Mouse (Mus musculus) activated CD4-positive, CD25-positive, alpha-beta regulatory T cell, adult 4 months (primary cell): ENCODE results near the gene Rbp7. TPM values are rescaled to one million over a fixed set of nuclear protein-coding genes. Genes with fewer than 3 reads are reported as not detected.
"Not testable (repeated sequence)": the region's sequence is repeated elsewhere in the genome, so short reads cannot be mapped to it uniquely, and the experiment has no call there.

Experiments
- ATAC-seq: one replicate; pipeline ENCODE4 v1.8.0; 2017
- polyA plus RNA-seq, 2 experiments: library from polyadenylated mRNA; unstranded; fragments of 100-300 nt; shearing (Covaris generic); gene quantifications; one replicate each; pipeline ENCODE4 v1.2.1; 2017

Rbp7 gene
- not detected for polyA plus RNA-seq

DNA sequence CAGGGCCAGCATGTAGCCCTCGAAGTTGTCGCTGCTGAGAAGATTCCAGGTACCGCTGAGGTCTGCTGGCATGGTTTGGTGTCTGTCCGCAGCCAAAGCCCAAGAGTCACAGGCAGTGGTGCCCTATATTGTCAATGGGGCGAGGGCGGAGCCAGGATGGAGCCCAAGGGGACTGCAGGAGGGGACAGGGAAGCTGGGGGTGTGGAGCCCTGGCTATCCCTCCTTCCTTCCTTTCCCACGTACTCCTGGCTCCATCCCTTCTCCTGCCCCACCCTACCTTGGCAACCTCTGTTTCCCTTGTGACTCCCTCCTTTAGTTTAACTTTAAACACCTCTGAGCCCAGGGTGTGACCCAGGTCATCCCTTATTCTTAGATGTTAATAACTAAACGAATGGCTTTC, at the start of gene Rbp7:
Gene Rbp7, minus strand, starts transcription at position 100 of the 400 bp plus-strand sequence.
- no peak for ATAC-seq

- ATAC-seq = no peak
These were observed 49.6 kb upstream of the Rbp7 start for GRCm38 (mm10) chr4:149504363-149504762.

DNA sequence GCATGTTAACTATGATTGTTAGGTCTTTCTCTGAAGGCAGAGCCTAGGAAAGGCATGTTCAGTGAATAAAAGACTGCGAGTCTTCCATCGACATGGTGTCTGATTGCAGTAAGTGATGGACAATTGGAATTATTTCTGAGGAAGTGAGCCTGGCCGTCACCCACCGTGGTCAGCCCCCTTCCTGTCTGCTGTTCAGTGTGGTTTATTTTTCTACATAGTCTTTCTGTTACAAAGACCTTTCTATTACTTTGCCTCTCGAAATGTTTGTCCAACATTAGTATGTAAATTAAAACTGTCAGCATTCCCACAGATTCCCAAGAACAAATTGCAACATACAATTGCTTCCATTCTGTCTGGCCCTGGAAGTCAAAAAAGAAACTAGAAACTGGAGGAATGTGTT, 45.0 kb upstream of the Rbp7 start:
- ATAC-seq = no peak

DNA sequence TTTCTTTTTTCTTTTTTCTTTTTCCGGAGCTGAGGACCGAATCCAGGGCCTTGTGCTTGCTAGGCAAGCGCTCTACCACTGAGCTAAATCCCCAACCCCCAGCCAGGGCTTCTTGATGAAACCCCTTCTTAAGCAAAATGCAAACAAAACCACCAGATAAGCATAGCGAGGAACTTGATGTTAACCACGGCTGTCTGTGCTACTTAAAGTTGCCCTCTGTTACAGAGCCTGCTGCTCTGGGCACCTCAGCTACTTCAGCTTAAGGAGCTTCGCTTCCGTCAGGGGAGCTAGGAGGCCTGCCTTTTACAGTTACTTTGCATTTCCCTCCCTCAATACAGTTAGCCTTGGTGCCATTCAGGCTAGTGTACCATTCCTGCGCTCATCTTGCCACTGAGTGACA, 44.1 kb upstream of the Rbp7 start:
- ATAC-seq = no peak

DNA sequence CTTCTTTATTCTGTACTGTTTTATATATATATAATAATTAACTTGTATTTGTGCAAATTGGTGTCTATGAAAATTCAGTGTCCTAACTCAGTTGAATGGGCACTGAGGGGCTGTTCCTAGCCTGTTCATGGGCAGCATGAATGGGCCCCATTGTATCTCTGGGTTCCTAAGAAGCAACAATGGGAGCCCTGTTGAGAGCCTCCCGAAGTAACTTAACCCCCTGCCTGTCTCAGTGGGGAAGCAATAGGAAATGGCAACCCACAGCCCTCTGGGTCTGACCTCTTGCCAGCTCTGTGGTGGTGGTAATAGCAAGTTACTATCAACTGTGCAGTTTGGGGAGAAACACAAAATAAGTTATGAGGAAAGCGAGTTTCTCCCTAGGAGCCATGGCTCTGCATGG, 41.8 kb upstream of the Rbp7 start:
- ATAC-seq = no peak

DNA sequence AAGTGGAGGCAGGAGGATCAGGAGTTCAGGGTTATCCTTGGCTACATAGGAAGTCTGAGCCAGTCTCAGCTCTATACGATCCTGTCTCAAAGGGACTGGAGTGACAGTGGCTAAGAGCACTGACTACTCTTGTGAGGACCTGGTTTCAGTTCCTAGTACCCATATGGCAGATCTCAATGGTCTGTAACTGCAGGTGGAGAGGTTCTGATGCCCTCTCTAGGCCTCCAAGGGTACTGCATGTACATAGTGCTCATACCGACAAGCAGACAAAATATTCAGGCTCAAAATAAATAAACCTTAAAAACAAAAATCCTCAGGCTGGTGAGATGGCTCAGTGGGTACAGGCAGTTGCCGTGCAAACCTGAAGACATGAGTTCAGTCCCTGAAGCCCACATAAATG, 36.4 kb upstream of the Rbp7 start:
- ATAC-seq = no peak

- no peak for ATAC-seq
These were observed 34.9 kb upstream of the Rbp7 start for GRCm38 (mm10) chr4:149489415-149490240.

- ATAC-seq = no peak
These were observed 33.0 kb upstream of the Rbp7 start for GRCm38 (mm10) chr4:149487729-149488128.

- peak; percentile 74 for ATAC-seq
These were observed 31.0 kb upstream of the Rbp7 start for GRCm38 (mm10) chr4:149485825-149486206.

- ATAC-seq = peak; percentile 94
These were observed 30.5 kb upstream of the Rbp7 start, which contains the start of the genes Nmnat1 and Lzic for GRCm38 (mm10) chr4:149485053-149485824. TSS of gene Nmnat1 (minus strand) at chr4:149485202. TSS of gene Lzic (plus strand) at chr4:149485229.

- no peak for ATAC-seq
These were observed 29.8 kb upstream of the Rbp7 start for GRCm38 (mm10) chr4:149484566-149484965.

- no peak for ATAC-seq
These were observed 22.3 kb upstream of the Rbp7 start, which contains the start of gene Tmem274 for GRCm38 (mm10) chr4:149477078-149477477. TSS of gene Tmem274 (plus strand) at chr4:149477378.

DNA sequence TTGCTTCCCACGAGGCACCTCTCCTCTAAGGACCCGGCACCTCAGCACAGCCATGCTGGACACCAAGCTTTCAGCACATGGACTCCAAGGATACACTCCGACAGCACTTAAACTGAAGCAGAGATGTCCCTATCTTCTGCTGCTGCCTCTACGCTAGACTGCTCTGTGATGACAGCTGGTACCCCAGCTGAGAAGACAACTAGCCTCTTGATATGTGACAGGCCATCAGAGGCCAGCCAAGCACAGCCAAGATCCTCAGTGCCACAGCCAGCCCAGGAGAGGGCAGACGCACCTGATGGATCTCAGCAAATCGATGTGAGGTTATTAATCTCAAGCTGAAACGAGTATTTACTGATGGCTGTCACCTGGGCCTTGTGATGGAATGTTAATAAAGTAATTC, 20.3 kb upstream of the Rbp7 start:
- no peak for ATAC-seq

GRCm38 (mm10) chr4:149469557-149469956, 14.8 kb upstream of the Rbp7 start:
- ATAC-seq = peak; percentile 95

GRCm38 (mm10) chr4:149463435-149463950, 8.7 kb upstream of the Rbp7 start:
- ATAC-seq = no peak

DNA sequence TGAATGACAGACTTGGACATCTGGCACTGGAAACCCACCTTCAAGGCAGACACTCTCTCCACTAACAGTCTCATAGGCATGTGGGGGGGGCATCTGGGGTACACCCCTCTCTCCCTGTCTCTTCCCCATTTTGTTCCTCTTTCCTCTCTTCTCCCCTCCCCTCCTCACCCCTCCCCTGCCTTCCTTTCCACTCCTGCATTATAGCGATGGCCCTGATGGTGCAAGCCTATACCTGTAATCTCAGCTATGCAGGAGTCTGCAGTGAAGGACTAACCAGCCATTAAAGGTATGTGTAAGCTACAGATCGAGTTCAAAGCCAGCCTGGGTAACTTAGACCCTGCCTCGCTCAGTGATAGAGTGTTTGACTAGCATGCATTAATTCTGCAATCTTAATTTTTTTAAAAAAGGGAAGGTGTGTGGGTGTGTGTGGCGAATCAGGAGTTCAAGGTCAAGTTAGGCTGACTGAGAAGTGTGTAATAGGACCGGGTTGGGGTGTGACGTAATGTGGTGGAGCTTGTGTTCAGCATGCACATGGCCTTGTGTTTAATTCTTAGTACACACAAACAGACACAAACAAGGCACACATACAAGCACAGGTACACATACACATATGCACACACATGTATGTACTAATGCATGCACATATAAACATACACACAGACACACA, 7.7 kb upstream of the Rbp7 start:
- ATAC-seq = no peak

DNA sequence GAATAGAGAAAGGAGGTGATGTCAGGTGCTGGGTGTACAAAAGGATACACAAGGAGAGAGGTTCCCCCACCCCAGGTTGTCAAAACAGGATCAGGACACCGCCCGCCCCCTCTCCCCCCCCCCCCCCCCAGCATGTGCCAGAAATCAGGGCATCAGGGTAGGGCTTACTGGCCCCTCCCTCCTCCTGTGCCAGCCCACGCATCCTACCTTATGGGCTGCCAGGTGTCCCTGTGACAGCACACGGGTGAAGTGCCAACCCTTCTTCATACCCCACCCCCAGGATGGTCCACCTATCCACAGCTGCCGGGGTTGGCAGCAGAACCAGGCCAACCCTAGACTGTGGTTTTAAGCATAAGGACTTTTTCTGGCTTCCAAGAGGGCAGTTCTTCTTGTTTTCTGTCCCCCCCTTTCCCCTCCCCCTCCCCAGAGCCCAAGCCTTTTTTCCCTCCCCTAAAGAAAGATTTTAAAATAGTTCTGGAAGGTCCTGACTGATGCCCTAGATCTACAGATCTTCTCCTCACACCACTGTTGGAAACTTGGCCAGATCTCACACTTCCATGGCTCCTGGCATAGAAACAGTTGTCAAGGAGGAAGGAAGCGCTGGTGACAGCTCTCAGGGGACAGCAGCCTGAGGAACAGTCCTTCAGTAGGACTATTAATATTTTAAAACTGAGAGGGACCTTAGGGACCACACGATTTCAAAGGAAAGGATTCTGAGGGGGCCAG, 7.0 kb upstream of the Rbp7 start:
- no peak for ATAC-seq

DNA sequence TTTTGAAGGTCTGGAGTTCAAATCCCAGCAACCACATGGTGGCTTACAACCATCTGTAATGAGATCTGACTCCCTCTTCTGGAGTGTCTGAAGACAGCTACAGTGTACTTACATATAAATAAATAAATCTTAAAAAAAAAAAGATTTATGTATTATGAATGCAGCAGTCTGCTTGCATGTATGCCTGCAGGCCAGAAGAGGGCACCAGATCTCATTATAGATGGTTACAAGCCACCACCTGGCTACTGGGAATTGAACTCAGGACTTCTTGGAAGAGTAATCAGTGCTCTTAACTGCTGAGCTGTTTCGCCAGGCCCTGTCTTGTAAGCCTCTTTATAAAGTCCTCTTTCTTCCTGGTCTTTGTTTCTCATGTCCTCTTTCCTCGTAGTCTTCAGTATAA, 5.7 kb upstream of the Rbp7 start:
- ATAC-seq = not testable (repeated sequence)

- no peak for ATAC-seq
These were observed 4.6 kb upstream of the Rbp7 start for GRCm38 (mm10) chr4:149459425-149459824.

GRCm38 (mm10) chr4:149458526-149458925, 3.7 kb upstream of the Rbp7 start:
- no peak for ATAC-seq

GRCm38 (mm10) chr4:149457831-149458430, 3.2 kb upstream of the Rbp7 start:
- no peak for ATAC-seq

- ATAC-seq = not testable (repeated sequence)
These were observed 2.4 kb upstream of the Rbp7 start for GRCm38 (mm10) chr4:149457163-149457562.
